Comparison of ENCODE assay signal across 11 mouse cellular contexts in the genomic region with DNA sequence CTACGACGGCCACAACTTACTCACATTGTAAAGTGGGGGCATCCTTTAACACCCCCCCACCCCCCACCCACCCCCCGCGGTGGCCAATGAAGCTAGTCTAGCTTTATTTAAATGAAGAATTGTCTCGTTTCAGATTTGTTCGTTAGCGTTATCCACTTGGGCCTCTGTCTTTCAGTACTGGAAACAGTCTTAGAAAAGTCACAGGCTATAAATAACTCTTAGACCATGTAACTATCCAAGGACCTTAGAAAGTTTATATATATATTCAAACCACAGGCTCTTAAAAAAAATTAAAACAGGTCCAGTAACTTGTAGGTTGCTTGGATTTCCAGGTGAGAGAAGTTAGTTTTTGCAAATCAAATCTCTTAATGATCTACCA.
DNase-seq lines count a peak whose midpoint lies in the region; ATAC-seq lines count a peak whose summit lies in the region.
"Had no signal": no experiment of that assay in that cellular context is flagged by ENCODE, and none has a peak within 500 bp of the region (broad histone marks: within the 10 kb centered on the region; RNA-seq: fewer than 3 reads in every experiment).

No protein-coding gene starts in this region.

- peaks cover 8% of the 10 kb centered on the region; the same call in 1 of the 2 replicates for H3K27me3 ChIP-seq in kidney, embryonic 15.5 days
- H3K27me3 ChIP-seq in embryonic facial prominence, embryonic 15.5 days = no peaks in the 10 kb centered on the region
- H3K27me3 ChIP-seq in hindbrain, embryonic 14.5 days (ENCODE audit: control insufficient read depth, insufficient read depth, low read length) = no peaks in the 10 kb centered on the region
- H3K27me3 ChIP-seq in midbrain, embryonic 15.5 days (replicated peaks) = no peaks in the 10 kb centered on the region

- 6% methylated on average over 7 of the region's 7 CpGs for WGBS in kidney, embryonic 15.5 days
- 3% methylated on average over 7 of the region's 7 CpGs for WGBS in embryonic facial prominence, embryonic 15.5 days
- WGBS in hindbrain, embryonic 14.5 days = 2% methylated on average over 7 of the region's 7 CpGs
- WGBS in midbrain, embryonic 15.5 days = 0% methylated on average over 7 of the region's 7 CpGs

- peaks cover 7% of the 10 kb centered on the region; the same call in 1 of the 2 replicates for H3K4me1 ChIP-seq in kidney, embryonic 15.5 days
- no peaks in the 10 kb centered on the region for H3K4me1 ChIP-seq in embryonic facial prominence, embryonic 15.5 days
- peaks cover 11% of the 10 kb centered on the region; the same call in 1 of the 2 replicates for H3K4me1 ChIP-seq in hindbrain, embryonic 14.5 days (replicated peaks; ENCODE audit: control insufficient read depth, insufficient read depth, low read length)
- H3K4me1 ChIP-seq in midbrain, embryonic 15.5 days = peaks cover 26% of the 10 kb centered on the region
- H3K4me1 ChIP-seq: liver, embryonic 15.5 days had no signal

- H3K9me3 ChIP-seq in kidney, embryonic 15.5 days (replicated peaks) = no peaks in the 10 kb centered on the region
- H3K9me3 ChIP-seq in embryonic facial prominence, embryonic 15.5 days (replicated peaks) = no peaks in the 10 kb centered on the region
- H3K9me3 ChIP-seq in hindbrain, embryonic 14.5 days (ENCODE audit: control insufficient read depth, low read length) = no peaks in the 10 kb centered on the region
- H3K9me3 ChIP-seq in midbrain, embryonic 15.5 days = no peaks in the 10 kb centered on the region
- H3K9me3 ChIP-seq: G1E; liver, embryonic 15.5 days had no signal

- H3K4me2 ChIP-seq in kidney, embryonic 15.5 days = peak overlapping the region; percentile 50
- H3K4me2 ChIP-seq in embryonic facial prominence, embryonic 15.5 days (replicated peaks) = peak overlapping the region; percentile 43
- peak overlapping the region; percentile 47 for H3K4me2 ChIP-seq in hindbrain, embryonic 14.5 days (replicated peaks)
- H3K4me2 ChIP-seq in midbrain, embryonic 15.5 days = peak overlapping the region; percentile 50
- H3K4me2 ChIP-seq: liver, embryonic 15.5 days had no signal

- H3K36me3 ChIP-seq in kidney, embryonic 15.5 days = no peaks in the 10 kb centered on the region
- no peaks in the 10 kb centered on the region for H3K36me3 ChIP-seq in embryonic facial prominence, embryonic 15.5 days
- no peaks in the 10 kb centered on the region for H3K36me3 ChIP-seq in hindbrain, embryonic 14.5 days (replicated peaks; ENCODE audit: control insufficient read depth, insufficient read depth)
- H3K36me3 ChIP-seq in midbrain, embryonic 15.5 days (replicated peaks) = no peaks in the 10 kb centered on the region
- H3K36me3 ChIP-seq: G1E; liver, embryonic 15.5 days had no signal

- H3K4me3 ChIP-seq in kidney, embryonic 15.5 days (replicated peaks) = peak overlapping the region; percentile 15; the same call in 1 of the 2 replicates
- peak overlapping the region; percentile 18 for H3K4me3 ChIP-seq in embryonic facial prominence, embryonic 15.5 days (replicated peaks)
- no peak overlapping the region for H3K4me3 ChIP-seq in hindbrain, embryonic 14.5 days (replicated peaks; ENCODE audit: low read length)
- H3K4me3 ChIP-seq in midbrain, embryonic 15.5 days = no peak overlapping the region
- H3K4me3 ChIP-seq: liver, embryonic 15.5 days had no signal

- H3K27ac ChIP-seq in kidney, embryonic 15.5 days = no peak overlapping the region
- no peak overlapping the region for H3K27ac ChIP-seq in embryonic facial prominence, embryonic 15.5 days (replicated peaks)
- H3K27ac ChIP-seq in hindbrain, embryonic 14.5 days = 0 out of 2 replicates have a peak overlapping the region, but pooled peaks have one; percentile 15
- H3K27ac ChIP-seq in midbrain, embryonic 15.5 days = peak overlapping the region; percentile 65
- H3K27ac ChIP-seq: liver, embryonic 15.5 days had no signal

- no peak for ATAC-seq in kidney, embryonic 15.5 days (replicated peaks; ENCODE audit: low FRiP score)
- ATAC-seq in embryonic facial prominence, embryonic 15.5 days (ENCODE audit: insufficient number of reproducible peaks, low FRiP score, low TSS enrichment, low read depth) = no peak
- ATAC-seq in hindbrain, embryonic 14.5 days (ENCODE audit: low FRiP score) = no peak
- peak; percentile 22; the same call in 1 of the 2 replicates for ATAC-seq in midbrain, embryonic 15.5 days (replicated peaks)

- DNase-seq in kidney, postnatal 4 days = no peak
- no peak for DNase-seq in hindbrain, embryonic 14.5 days (ENCODE audit: low spot score)
- DNase-seq in thymus, postnatal 36 days = no peak
- no peak for DNase-seq in left cerebral cortex, adult 11 months (ENCODE audit: low spot score)
- DNase-seq in right cerebral cortex, postnatal 10 days (ENCODE audit: low spot score in 2 of 2) = no peak
- DNase-seq: thymus, adult 18-20 months had no signal

- no peak overlapping the region for H3K9ac ChIP-seq in kidney, embryonic 15.5 days
- H3K9ac ChIP-seq in embryonic facial prominence, embryonic 15.5 days = no peak overlapping the region
- H3K9ac ChIP-seq in hindbrain, embryonic 14.5 days = no peak overlapping the region
- H3K9ac ChIP-seq in midbrain, embryonic 15.5 days = 0 out of 2 replicates have a peak overlapping the region, but pooled peaks have one; percentile 27
- H3K9ac ChIP-seq: liver, embryonic 15.5 days had no signal

Comparison
In these comparisons a context has a peak if more than half of its experiments do, and no peak if none do; other contexts are left out.
1. H3K27ac ChIP-seq: peak in hindbrain, embryonic 14.5 days (single experiment) and midbrain, embryonic 15.5 days (single experiment); none in kidney, embryonic 15.5 days (single experiment) and embryonic facial prominence, embryonic 15.5 days (single experiment).
2. H3K4me3 ChIP-seq: peak in kidney, embryonic 15.5 days (single experiment) and embryonic facial prominence, embryonic 15.5 days (single experiment); none in hindbrain, embryonic 14.5 days (single experiment) and midbrain, embryonic 15.5 days (single experiment).
3. Peak in every context shown above with its lines, with median percentiles within 50 percentile points of each other: H3K4me2 ChIP-seq.